Mouse (Mus musculus): ENCODE measurements around the gene Pcgf5.
A peak's percentile ranks its signal among the peaks of the same experiment; 100 is the strongest.

Pcgf5 gene

GRCm38 (mm10) chr19:36477684-36478083, 129.6 kb downstream of the Pcgf5 start:
- DNase-seq (ENCODE audit: low spot score in 2 of 2): no peak

GRCm38 (mm10) chr19:36490911-36491310, 142.8 kb downstream of the Pcgf5 start:
- DNase-seq (ENCODE audit: low spot score in 2 of 2): peak; percentile 62 to 71

DNA sequence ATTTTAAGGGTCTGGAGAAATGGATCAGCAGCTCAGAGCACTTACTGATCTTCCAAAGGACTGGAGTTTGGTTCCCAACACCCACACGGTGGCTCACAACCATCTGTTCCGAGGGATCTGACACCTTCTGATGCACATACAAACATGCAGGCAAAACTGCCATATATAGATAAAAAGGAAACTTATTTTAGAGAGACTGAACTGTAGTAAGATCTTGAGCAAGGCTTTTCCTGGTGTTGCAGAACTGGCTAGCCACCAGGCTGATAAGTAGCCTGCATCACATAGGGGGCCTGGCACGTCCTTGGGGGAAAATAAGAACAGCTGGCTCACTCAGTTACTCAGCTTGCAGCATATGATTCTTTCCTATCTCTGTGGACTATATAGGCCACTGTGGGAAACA, 147.4 kb downstream of the Pcgf5 start:
- peak; percentile 58 to 78 for DNase-seq (ENCODE audit: low spot score in 2 of 2)

GRCm38 (mm10) chr19:36496532-36496931, 148.4 kb downstream of the Pcgf5 start:
- DNase-seq (ENCODE audit: low spot score in 2 of 2): no peak

DNA sequence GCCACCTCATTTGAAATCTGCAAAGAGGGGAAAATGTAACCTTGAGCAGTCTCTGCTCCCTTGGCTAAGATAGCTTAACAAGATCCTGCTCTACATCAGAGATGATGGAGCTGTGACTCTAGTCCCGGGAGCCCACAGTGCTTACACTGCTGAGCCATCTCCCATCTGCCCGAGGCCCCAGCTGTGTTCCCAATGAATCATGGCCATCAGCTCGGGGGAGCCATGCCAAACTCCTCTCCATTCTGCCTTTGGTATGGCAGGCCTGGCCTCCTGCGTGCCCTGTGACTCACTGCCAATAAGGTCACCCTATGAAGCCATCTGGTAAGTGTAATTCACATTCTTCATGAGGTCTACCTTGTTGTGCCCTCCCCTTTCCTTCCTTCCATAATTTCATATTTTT, 149.0 kb downstream of the Pcgf5 start:
- DNase-seq (ENCODE audit: low spot score in 2 of 2): no peak

GRCm38 (mm10) chr19:36497744-36498143, 149.6 kb downstream of the Pcgf5 start:
- DNase-seq (ENCODE audit: low spot score in 2 of 2): no peak

GRCm38 (mm10) chr19:36504716-36505115, 156.6 kb downstream of the Pcgf5 start:
- DNase-seq (ENCODE audit: low spot score in 2 of 2): peak in 1 of 2 experiments; percentile 10
